Mouse (Mus musculus) thymus, postnatal 4 days (tissue): ENCODE measurements around the gene Gm13277.
"Not testable (repeated sequence)": the region's sequence is repeated elsewhere in the genome, so short reads cannot be mapped to it uniquely, and the experiment has no call there.

ENCODE experiments used
- DNase-seq: peaks from one replicate; pipeline ENCODE4 v3.0.0; 2021

Gene Gm13277

GRCm38 (mm10) chr4:88791250-88791649 is 2.8 kb downstream of the Gm13277 start, which contains the start of gene Gm13278:
Gm13278 (plus strand) TSS chr4:88791550.
- not testable (repeated sequence) for DNase-seq

GRCm38 (mm10) chr4:88793936-88794675 is 5.7 kb downstream of the Gm13277 start, which contains the start of gene Gm13275:
Gm13275 (plus strand) TSS chr4:88794487.
- DNase-seq = peak; percentile 73

- not testable (repeated sequence) for DNase-seq
Observed at GRCm38 (mm10) chr4:88797097-88797496, 8.7 kb downstream of the Gm13277 start, which contains the start of gene Gm13279. Gm13279 (plus strand) TSS chr4:88797397.

GRCm38 (mm10) chr4:88799365-88799764 is 10.9 kb downstream of the Gm13277 start, which contains the start of gene Gm13285:
Gm13285 (plus strand) TSS chr4:88799665.
- DNase-seq = not testable (repeated sequence)

- DNase-seq = not testable (repeated sequence)
Observed at GRCm38 (mm10) chr4:88802954-88803353, 14.5 kb downstream of the Gm13277 start, which contains the start of gene Gm13287. Gm13287 (plus strand) TSS chr4:88803254.

- not testable (repeated sequence) for DNase-seq
Observed at GRCm38 (mm10) chr4:88805231-88805630, 16.8 kb downstream of the Gm13277 start, which contains the start of gene Gm13288. Gm13288 (plus strand) TSS chr4:88805531.

- not testable (repeated sequence) for DNase-seq
Observed at GRCm38 (mm10) chr4:88805761-88806160, 17.3 kb downstream of the Gm13277 start.

- no peak for DNase-seq
Observed at GRCm38 (mm10) chr4:88815928-88816327, 27.5 kb downstream of the Gm13277 start, which contains the start of gene Ifna7. Ifna7 (plus strand) TSS chr4:88816228.

GRCm38 (mm10) chr4:88819659-88820058 is 31.2 kb downstream of the Gm13277 start, which contains the start of gene Ifna11:
Ifna11 (plus strand) TSS chr4:88819959.
- no peak for DNase-seq

GRCm38 (mm10) chr4:88822995-88823394 is 34.6 kb downstream of the Gm13277 start:
- peak; percentile 49 for DNase-seq

GRCm38 (mm10) chr4:88827116-88827515 is 38.7 kb downstream of the Gm13277 start, which contains the start of gene Ifna6:
Ifna6 (plus strand) TSS chr4:88827416.
- not testable (repeated sequence) for DNase-seq

GRCm38 (mm10) chr4:88830523-88830922 is 42.1 kb downstream of the Gm13277 start:
- DNase-seq = peak; percentile 66

GRCm38 (mm10) chr4:88835225-88835624 is 46.8 kb downstream of the Gm13277 start, which contains the start of gene Ifna5:
Ifna5 (plus strand) TSS chr4:88835525.
- DNase-seq = not testable (repeated sequence)
